Mouse (Mus musculus) layer of hippocampus, adult 2 months (tissue): Measurements from ENCODE around the gene Fut7. TPM values are rescaled to one million over a fixed set of nuclear protein-coding genes. Genes with fewer than 3 reads are reported as not detected.

Source experiments
- DNase-seq, 2 experiments: peaks; one replicate each; pipeline ENCODE4 v3.0.0; 2022; ENCODE audit warnings: low spot score in 2 of 2
- H3K27ac ChIP-seq: fragments of 200-600 bp; 2 replicates; pipeline ENCODE4 v1.8.1; 2022
- H3K4me3 ChIP-seq: fragments of 200-600 bp; 2 replicates; pipeline ENCODE4 v1.8.1; 2022; ENCODE audit warnings: mild to moderate bottlenecking
- CTCF ChIP-seq: fragments of 200-600 bp; conservative IDR thresholded peaks from 2 replicates; pipeline ENCODE4 v1.8.1; 2022; ENCODE audit warnings: antibody characterized with exemption, mild to moderate bottlenecking, moderate library complexity
- microRNA-seq, 2 experiments: library from miRNA; unstranded; fragments of <30 nt; microRNA quantifications; one replicate each; pipeline ENCODE4 v1.2.0; 2021
- total RNA-seq, 2 experiments: library from RNA; stranded (reverse); gene quantifications; 2 replicates each; pipeline ENCODE4 v1.2.3; 2021

Fut7 gene
- total RNA-seq, 2 experiments from 2014 or later, result 0.37 TPM; not detected in 1

DNA sequence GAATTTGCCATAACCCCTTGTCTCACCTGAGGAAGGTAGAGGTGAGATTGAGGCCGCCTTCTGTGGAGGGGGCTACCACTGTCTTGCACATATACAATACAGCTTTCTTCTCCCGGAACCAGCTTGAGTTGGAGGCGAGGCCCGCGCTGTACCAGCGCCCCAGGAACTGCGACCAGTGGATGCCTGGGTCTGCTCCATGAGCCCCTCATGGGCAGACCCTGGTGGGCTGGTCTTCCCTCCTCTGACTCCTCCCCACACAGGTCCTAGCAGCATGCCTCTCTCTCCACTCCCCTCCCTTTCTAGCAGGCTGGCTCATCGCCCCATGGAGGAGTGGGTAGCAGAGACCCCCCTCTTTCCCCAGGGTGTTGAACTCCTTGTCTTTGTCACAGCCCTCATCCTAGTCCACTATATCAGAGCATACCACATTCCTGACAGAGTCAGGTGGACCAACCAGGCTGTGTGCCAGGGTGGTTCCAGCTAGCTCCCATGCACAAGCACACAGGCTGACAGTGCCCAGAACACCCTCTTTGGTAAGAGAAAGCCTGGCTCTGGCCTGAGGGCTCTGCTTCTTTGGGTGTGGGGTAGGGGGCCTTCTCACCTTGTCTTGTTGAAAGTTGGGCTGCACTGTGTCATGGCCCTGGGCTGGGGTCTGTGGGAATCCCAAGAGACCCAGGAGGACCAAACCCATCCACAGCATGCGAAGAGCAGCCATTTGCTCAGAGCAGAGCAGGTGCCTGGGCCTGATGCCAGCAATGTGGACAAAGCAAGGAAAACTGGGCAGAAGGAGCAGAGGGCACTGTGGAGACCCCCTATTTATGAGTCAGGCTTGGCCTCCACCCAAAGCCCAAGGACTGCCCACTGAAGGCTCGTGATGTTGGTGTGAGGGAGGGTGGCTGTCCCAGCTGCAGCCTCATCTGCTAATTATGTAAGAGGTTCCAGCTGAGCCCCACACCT, 46.2 kb downstream of the Fut7 start:
- TF ChIP-seq CTCF, result no peak
- Histone ChIP-seq H3K4me3 (peak overlapping the region; percentile 20; the same call in 1 of the 2 replicates), H3K27ac (peak overlapping the region; percentile 51)
- peak; percentile 36 to 42 for DNase-seq

DNA sequence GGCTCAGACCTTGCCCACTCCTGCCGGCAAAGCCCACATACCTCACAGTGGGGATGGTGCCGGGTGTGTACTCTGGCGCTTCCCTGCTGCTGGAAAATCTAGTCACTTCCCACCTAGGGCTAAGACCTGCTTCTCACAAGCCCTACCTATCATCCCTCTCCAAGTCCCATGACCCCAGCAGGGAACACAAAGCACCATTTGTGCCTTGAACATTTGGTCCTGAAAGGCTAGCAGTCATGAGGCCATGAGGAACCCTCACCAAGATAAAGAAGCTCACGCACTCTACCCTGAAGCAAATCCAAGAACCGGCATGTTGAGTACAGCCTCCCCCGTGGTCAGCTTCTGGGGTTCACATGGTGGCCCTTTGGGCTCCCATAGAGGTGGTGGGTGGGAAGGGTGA, 46.9 kb downstream of the Fut7 start, which contains the start of gene Ptgds:
TSS of gene Ptgds (minus strand) at position 78 of the 400 bp plus-strand sequence.
- no peak for TF ChIP-seq CTCF
- no peak for DNase-seq
- H3K4me3 ChIP-seq, result peak within 1 kb of the TSS; percentile 20; the same call in 1 of the 2 replicates
- peak within 1 kb of the TSS; percentile 51 for H3K27ac ChIP-seq

DNA sequence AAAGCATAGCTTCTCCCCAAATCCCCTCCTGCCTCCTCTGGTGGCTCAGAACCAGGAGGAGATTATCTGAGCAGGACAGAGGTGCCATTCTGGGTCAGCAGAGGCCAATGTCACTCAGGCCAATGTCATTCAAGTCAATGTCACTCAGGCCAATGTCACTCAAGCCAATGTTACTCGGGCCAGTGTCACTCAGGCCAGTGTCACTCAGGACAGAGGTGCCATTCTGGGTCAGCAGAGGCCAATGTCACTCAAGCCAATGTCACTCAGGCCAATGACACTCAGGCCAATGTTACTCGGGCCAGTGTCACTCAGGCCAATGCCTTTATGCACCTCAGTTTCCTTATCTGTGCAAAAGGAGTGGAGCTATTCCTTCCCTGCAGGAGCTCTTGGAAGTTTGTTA, 49.5 kb downstream of the Fut7 start:
- TF ChIP-seq CTCF, result no peak
- H3K27ac ChIP-seq, result no peak overlapping the region
- DNase-seq, result no peak
- no peak overlapping the region for H3K4me3 ChIP-seq

Small RNA genes within 50 kb of the gene (microRNA-seq; reads per million reads assigned to microRNA genes)
- gene Mir3087, result 4.4 to 5.4 reads per million in 2 experiments

Other genes starting within 250 kb of the Fut7 start
- gene Nrarp, start 242.5 kb upstream of the Fut7 start, total RNA-seq, result 10 to 100 TPM; 21.3 to 21.9 TPM
- gene Tor4a, start 226.4 kb upstream of the Fut7 start, total RNA-seq, result 1 to 10 TPM; 2.2 to 3.0 TPM
- gene Nelfb, start 211.8 kb upstream of the Fut7 start, total RNA-seq, result 10 to 100 TPM; 57.0 to 58.5 TPM
- under 1 TPM in 1 of 2 experiments, not detected in 1; 0.33 TPM for gene Stpg3, start 208.6 kb upstream of the Fut7 start, total RNA-seq
- gene Fam166a, start 204.5 kb upstream of the Fut7 start, total RNA-seq, result not detected
- gene Tubb4b, start 198.6 kb upstream of the Fut7 start, total RNA-seq, result 100 to 1,000 TPM; 305 to 309 TPM
- gene Slc34a3, start 188.9 kb upstream of the Fut7 start, total RNA-seq, result not detected
- gene Rnf224, start 186.5 kb upstream of the Fut7 start, total RNA-seq, result not detected
- gene Rnf208, start 181.0 kb upstream of the Fut7 start, total RNA-seq, result 100 to 1,000 TPM; 228 to 232 TPM
- not detected for gene Cysrt1, start 180.8 kb upstream of the Fut7 start, total RNA-seq
- 1 to 10 TPM; 2.2 to 2.4 TPM for gene AL732309.1, start 176.4 kb upstream of the Fut7 start, total RNA-seq
- 10 to 100 TPM; 35.1 to 35.8 TPM for gene Tmem203, start 167.8 kb upstream of the Fut7 start, total RNA-seq
- gene Tprn, start 160.6 kb upstream of the Fut7 start, total RNA-seq, result 10 to 100 TPM; 21.5 to 23.8 TPM
- gene Ssna1, start 150.8 kb upstream of the Fut7 start, total RNA-seq, result 10 to 100 TPM; 64.5 to 69.3 TPM
- gene Anapc2, start 150.8 kb upstream of the Fut7 start, total RNA-seq, result 10 to 100 TPM; 84.6 to 84.7 TPM
- not detected for gene Tmem210, start 135.1 kb upstream of the Fut7 start, total RNA-seq
- gene Lrrc26, start 133.4 kb upstream of the Fut7 start, total RNA-seq, result not detected
- 100 to 1,000 TPM; 443 to 449 TPM for gene Grin1, start 104.1 kb upstream of the Fut7 start, total RNA-seq
- 10 to 100 TPM; 56.4 to 58.0 TPM for gene Man1b1, start 90.9 kb upstream of the Fut7 start, total RNA-seq
- 10 to 100 TPM; 32.1 to 36.2 TPM for gene Dpp7, start 66.9 kb upstream of the Fut7 start, total RNA-seq
- 10 to 100 TPM; 14.6 to 19.8 TPM for gene Uap1l1, start 57.6 kb upstream of the Fut7 start, total RNA-seq
- 1 to 10 TPM; 3.0 to 4.0 TPM for gene Sapcd2, start 50.9 kb upstream of the Fut7 start, total RNA-seq
- gene Entpd2, start 27.4 kb upstream of the Fut7 start, total RNA-seq, result 10 to 100 TPM; 14.6 to 16.6 TPM
- gene Npdc1, start 23.9 kb upstream of the Fut7 start, total RNA-seq, result 100 to 1,000 TPM; 429 to 433 TPM
- 100 to 1,000 TPM; 159 to 167 TPM for gene Abca2, start 5.4 kb downstream of the Fut7 start, total RNA-seq
- under 1 TPM in 1 of 2 experiments, not detected in 1; 0.49 TPM for gene Clic3, start 33.6 kb downstream of the Fut7 start, total RNA-seq
- 10 to 100 TPM; 55.7 to 62.1 TPM for gene Paxx, start 37.8 kb downstream of the Fut7 start, total RNA-seq
- gene Ptgds, start 46.8 kb downstream of the Fut7 start, total RNA-seq, result 100 to 1,000 TPM; 541 to 735 TPM
- gene Lcn12, start 70.6 kb downstream of the Fut7 start, total RNA-seq, result not detected
- 100 to 1,000 TPM; 109 to 120 TPM for gene Fbxw5, start 77.5 kb downstream of the Fut7 start, total RNA-seq
- 1 to 10 TPM in 1 of 2 experiments, under 1 TPM in 1; 0.97 to 1.5 TPM for gene C8g, start 78.5 kb downstream of the Fut7 start, total RNA-seq
- 10 to 100 TPM; 10.9 to 12.0 TPM for gene Traf2, start 123.7 kb downstream of the Fut7 start, total RNA-seq
- gene Edf1, start 134.6 kb downstream of the Fut7 start, total RNA-seq, result 100 to 1,000 TPM; 193 to 200 TPM
- 1 to 10 TPM; 2.8 to 3.5 TPM for gene Mamdc4, start 151.6 kb downstream of the Fut7 start, total RNA-seq
- 10 to 100 TPM; 59.1 to 67.5 TPM for gene Phpt1, start 152.0 kb downstream of the Fut7 start, total RNA-seq
- 100 to 1,000 TPM; 106 to 120 TPM for gene Ajm1, start 158.5 kb downstream of the Fut7 start, total RNA-seq
- 100 to 1,000 TPM; 149 to 151 TPM for gene Rabl6, start 185.3 kb downstream of the Fut7 start, total RNA-seq
- gene Ccdc183, start 194.4 kb downstream of the Fut7 start, total RNA-seq, result not detected
- gene Tmem141, start 198.7 kb downstream of the Fut7 start, total RNA-seq, result 10 to 100 TPM; 14.1 to 15.4 TPM
- gene Fcna, start 204.8 kb downstream of the Fut7 start, total RNA-seq, result under 1 TPM; 0.79 TPM
- gene Lcn8, start 229.9 kb downstream of the Fut7 start, total RNA-seq, result not detected
- gene Lcn5, start 234.7 kb downstream of the Fut7 start, total RNA-seq, result not detected